Mouse (Mus musculus) MEL (cell line): ENCODE data around the gene Itpka. TPM values are rescaled to one million over a fixed set of nuclear protein-coding genes. Genes with fewer than 3 reads are reported as not detected.

Source experiments
- DNase-seq: peaks from one replicate; pipeline ENCODE4 v3.0.0; 2011; ENCODE audit warnings: low read depth, low spot score
- H3K27ac ChIP-seq: 2 replicates; pipeline ENCODE4 v1.5.1; 2012; ENCODE audit warnings: low read depth, mild to moderate bottlenecking, control low read depth, low read length, moderate library complexity; ENCODE audit not compliant: control insufficient read depth
- H3K27me3 ChIP-seq, 2 experiments: fragments of 150-350 bp in 1 of 2; sonication (generic) in 1 of 2; 2 replicates each; pipeline ENCODE4 v1.6.1; 2012; ENCODE audit warnings: low read length in 2 of 2, mild to moderate bottlenecking in 2 of 2, improper control_type of control experiment in 1 of 2, moderate library complexity in 1 of 2; ENCODE audit not compliant: insufficient read depth in 2 of 2, control insufficient read depth in 1 of 2
- H3K36me3 ChIP-seq, 2 experiments: 2 replicates each; pipeline ENCODE4 v1.6.1; 2012 to 2014; ENCODE audit warnings: low read length in 2 of 2, improper control_type of control experiment in 1 of 2, inconsistent platforms in 1 of 2, mild to moderate bottlenecking in 1 of 2; ENCODE audit not compliant: insufficient read depth in 2 of 2, control insufficient read depth in 1 of 2
- H3K4me1 ChIP-seq, 2 experiments: fragments of 150-350 bp in 1 of 2; sonication (generic) in 1 of 2; 2 replicates each; pipeline ENCODE4 v1.6.1; 2012; ENCODE audit warnings: low read length in 2 of 2, improper control_type of control experiment in 1 of 2, mild to moderate bottlenecking in 1 of 2; ENCODE audit not compliant: insufficient read depth in 2 of 2, control insufficient read depth in 1 of 2
- H3K4me3 ChIP-seq, 2 experiments: fragments of 150-350 bp in 1 of 2; sonication (generic) in 1 of 2; 2 replicates each; pipeline ENCODE4 v1.5.1; 2012; ENCODE audit warnings: low read depth in 2 of 2, low read length in 2 of 2, mild to moderate bottlenecking in 2 of 2, moderate library complexity in 2 of 2, control low read depth in 1 of 2, improper control_type of control experiment in 1 of 2; ENCODE audit not compliant: control insufficient read depth in 1 of 2, insufficient read depth in 1 of 2
- H3K79me2 ChIP-seq: 2 replicates; pipeline ENCODE4 v1.6.1; 2012; ENCODE audit warnings: mild to moderate bottlenecking, low read length, moderate library complexity; ENCODE audit not compliant: control insufficient read depth, poor library complexity, insufficient read depth
- H3K9ac ChIP-seq: 2 replicates; pipeline ENCODE4 v1.6.1; 2012; ENCODE audit warnings: low read depth, mild to moderate bottlenecking, control low read depth, low read length, moderate library complexity; ENCODE audit not compliant: control insufficient read depth, poor library complexity, severe bottlenecking
- H3K9me3 ChIP-seq: fragments of 150-350 bp; sonication (generic); replicated peaks from 2 replicates; pipeline ENCODE4 v1.6.1; 2012; ENCODE audit warnings: mild to moderate bottlenecking, low read length, improper control_type of control experiment, moderate library complexity; ENCODE audit not compliant: insufficient read depth
- BHLHE40 ChIP-seq: IDR thresholded peaks from 2 replicates; pipeline ENCODE4 v1.6.1; 2012; ENCODE audit warnings: low read depth, mild to moderate bottlenecking, inconsistent platforms, low read length, improper control_type of control experiment, borderline replicate concordance
- CTCF ChIP-seq, 3 experiments: IDR thresholded peaks in 2 of 3; conservative IDR thresholded peaks in 1 of 3; 2 replicates each; pipeline ENCODE4 v1.5.1; 2011 to 2012; ENCODE audit warnings: low read length in 3 of 3, low read depth in 2 of 3, mild to moderate bottlenecking in 2 of 3, improper control_type of control experiment in 1 of 3, inconsistent platforms in 1 of 3, mixed read lengths in 1 of 3, moderate library complexity in 1 of 3; ENCODE audit not compliant: control insufficient read depth in 1 of 3, insufficient read depth in 1 of 3, poor library complexity in 1 of 3, severe bottlenecking in 1 of 3
- ELF1 ChIP-seq: IDR thresholded peaks from 2 replicates; pipeline ENCODE4 v1.6.1; 2014; ENCODE audit warnings: low read depth, mild to moderate bottlenecking, inconsistent platforms, low read length, improper control_type of control experiment, moderate library complexity
- EP300 ChIP-seq, 2 experiments: IDR thresholded peaks; 2 replicates each; pipeline ENCODE4 v1.6.1; 2011; ENCODE audit warnings: improper control_type of control experiment in 2 of 2, low read length in 2 of 2, low read depth in 1 of 2, mild to moderate bottlenecking in 1 of 2
- ETS1 ChIP-seq: IDR thresholded peaks from 2 replicates; pipeline ENCODE4 v1.6.1; 2012; ENCODE audit warnings: low read depth, mild to moderate bottlenecking, inconsistent platforms, low read length, improper control_type of control experiment, moderate library complexity
- HCFC1 ChIP-seq: IDR thresholded peaks from 2 replicates; pipeline ENCODE4 v1.6.1; 2012; ENCODE audit warnings: low read depth, mild to moderate bottlenecking, inconsistent platforms, low read length, improper control_type of control experiment, moderate library complexity
- MAX ChIP-seq: IDR thresholded peaks from 2 replicates; pipeline ENCODE4 v1.6.1; 2011; ENCODE audit warnings: low read length, improper control_type of control experiment
- MAZ ChIP-seq: IDR thresholded peaks from 2 replicates; pipeline ENCODE4 v1.6.1; 2012; ENCODE audit warnings: low read depth, mild to moderate bottlenecking, inconsistent platforms, low read length, improper control_type of control experiment
- MXI1 ChIP-seq: IDR thresholded peaks from 2 replicates; pipeline ENCODE4 v1.6.1; 2011; ENCODE audit warnings: mild to moderate bottlenecking, low read depth, low read length, improper control_type of control experiment
- MYC ChIP-seq: IDR thresholded peaks from 2 replicates; pipeline ENCODE4 v1.6.1; 2011; ENCODE audit warnings: low read depth, mild to moderate bottlenecking, low read length, improper control_type of control experiment, moderate library complexity
- NELFE ChIP-seq: IDR thresholded peaks from 2 replicates; pipeline ENCODE4 v1.6.1; 2011; ENCODE audit warnings: low read depth, low read length, improper control_type of control experiment
- NRF1 ChIP-seq: IDR thresholded peaks from 2 replicates; pipeline ENCODE4 v1.6.1; 2014; ENCODE audit warnings: low read depth, mild to moderate bottlenecking, inconsistent platforms, low read length, improper control_type of control experiment, moderate library complexity; ENCODE audit not compliant: poor library complexity, insufficient read depth, severe bottlenecking
- POLR2A ChIP-seq, 2 experiments: IDR thresholded peaks; 2 replicates each; pipeline ENCODE4 v1.6.1; 2011 to 2012; ENCODE audit warnings: low read length in 2 of 2, mild to moderate bottlenecking in 2 of 2, control low read depth in 1 of 2, improper control_type of control experiment in 1 of 2, low read depth in 1 of 2, moderate library complexity in 1 of 2; ENCODE audit not compliant: control insufficient read depth in 1 of 2, insufficient read depth in 1 of 2, poor library complexity in 1 of 2
- POLR2AphosphoS2 ChIP-seq: IDR thresholded peaks from 2 replicates; pipeline ENCODE4 v1.6.1; 2011; ENCODE audit warnings: low read length, improper control_type of control experiment
- POLR2AphosphoS5 ChIP-seq: IDR thresholded peaks from 2 replicates; pipeline ENCODE4 v1.6.1; 2012; ENCODE audit warnings: low read depth, borderline replicate concordance, mild to moderate bottlenecking, inconsistent platforms, low read length, moderate library complexity, mixed read lengths
- RAD21 ChIP-seq: IDR thresholded peaks from 2 replicates; pipeline ENCODE4 v1.6.1; 2011; ENCODE audit warnings: mild to moderate bottlenecking, low read depth, low read length, improper control_type of control experiment
- RCOR1 ChIP-seq: IDR thresholded peaks from 2 replicates; pipeline ENCODE4 v1.6.1; 2012; ENCODE audit warnings: low read depth, mild to moderate bottlenecking, inconsistent platforms, low read length, improper control_type of control experiment
- TBP ChIP-seq: IDR thresholded peaks from 2 replicates; pipeline ENCODE4 v1.8.0; 2011; ENCODE audit warnings: low read depth, low read length, improper control_type of control experiment
- TCF12 ChIP-seq: IDR thresholded peaks from 2 replicates; pipeline ENCODE4 v1.6.1; 2014; ENCODE audit warnings: low read depth, mild to moderate bottlenecking, inconsistent platforms, low read length, improper control_type of control experiment, moderate library complexity
- UBTF ChIP-seq: IDR thresholded peaks from 2 replicates; pipeline ENCODE4 v1.6.1; 2012; ENCODE audit warnings: low read depth, mild to moderate bottlenecking, inconsistent platforms, low read length, improper control_type of control experiment, moderate library complexity, borderline replicate concordance; ENCODE audit not compliant: insufficient read depth
- ZKSCAN1 ChIP-seq: IDR thresholded peaks from 2 replicates; pipeline ENCODE4 v1.6.1; 2012; ENCODE audit warnings: low read depth, mild to moderate bottlenecking, inconsistent platforms, low read length, improper control_type of control experiment, moderate library complexity
- ZMIZ1 ChIP-seq: IDR thresholded peaks from 2 replicates; pipeline ENCODE4 v1.6.1; 2012; ENCODE audit warnings: low read depth, mild to moderate bottlenecking, inconsistent platforms, low read length, improper control_type of control experiment, moderate library complexity
- ZNF384 ChIP-seq: IDR thresholded peaks from 2 replicates; pipeline ENCODE4 v1.6.1; 2012; ENCODE audit warnings: low read depth, mild to moderate bottlenecking, inconsistent platforms, low read length, improper control_type of control experiment
- polyA plus RNA-seq, 2 experiments: library from polyadenylated mRNA; stranded (reverse) in 1 of 2; unstranded in 1 of 2; fragments of >175 nt in 1 of 2; fragments of >200 nt in 1 of 2; gene quantifications; 2 replicates each; pipeline versions ENCODE4 v1.2.1 to v1.2.4; 2012; ENCODE audit warnings: low replicate concordance in 2 of 2, low read depth in 1 of 2; ENCODE audit not compliant: insufficient read length in 2 of 2, insufficient read depth in 1 of 2, missing spikeins in 1 of 2
- total RNA-seq: library from RNA; depleted of rRNA; stranded (reverse); fragments of 300-350 nt; gene quantifications from 2 replicates; pipeline ENCODE4 v1.2.3, GENCODE M21; 2012

The Itpka gene
- total and polyA plus RNA-seq, 3 experiments, result 2.1 to 3.1 TPM; not detected in 1

- Histone ChIP-seq H3K9ac (no peak overlapping the region), H3K79me2 (no peaks in the 10 kb centered on the region), H3K27ac (no peak overlapping the region), H3K4me1 (no peaks in the 10 kb centered on the region), H3K9me3 (no peaks in the 10 kb centered on the region), H3K36me3 (no peaks in the 10 kb centered on the region), H3K4me3 (no peak overlapping the region)
- DNase-seq, result peak; percentile 31
- no peak for TF ChIP-seq EP300 (IDR thresholded peaks at IDR 0.05; ENCODE audit: low read depth in 1 of 2, low read length in 2 of 2)
- no peak for TF ChIP-seq NELFE
- peak; percentile 8 for TF ChIP-seq RAD21
- no peak for TF ChIP-seq BHLHE40
- no peak for TF ChIP-seq ELF1
- peak; percentile 32 to 44 (median 42); a peak in 5 of 6 replicates for TF ChIP-seq CTCF (IDR thresholded peaks at IDR 0.05 in 2 of 3, conservative IDR thresholded peaks at IDR 0.05 in 1 of 3; ENCODE audit: control insufficient read depth in 1 of 3, insufficient read depth in 1 of 3, low read depth in 2 of 3, low read length in 3 of 3, poor library complexity in 1 of 3, severe bottlenecking in 1 of 3)
- TF ChIP-seq NRF1, result no peak
- TF ChIP-seq ZKSCAN1, result no peak
- TF ChIP-seq, all 39 proteins: peak for 2
- H3K27me3 ChIP-seq, result no peaks in the 10 kb centered on the region
Measured at GRCm38 (mm10) chr2:119767246-119767645, 25.1 kb downstream of the Itpka start.

DNA sequence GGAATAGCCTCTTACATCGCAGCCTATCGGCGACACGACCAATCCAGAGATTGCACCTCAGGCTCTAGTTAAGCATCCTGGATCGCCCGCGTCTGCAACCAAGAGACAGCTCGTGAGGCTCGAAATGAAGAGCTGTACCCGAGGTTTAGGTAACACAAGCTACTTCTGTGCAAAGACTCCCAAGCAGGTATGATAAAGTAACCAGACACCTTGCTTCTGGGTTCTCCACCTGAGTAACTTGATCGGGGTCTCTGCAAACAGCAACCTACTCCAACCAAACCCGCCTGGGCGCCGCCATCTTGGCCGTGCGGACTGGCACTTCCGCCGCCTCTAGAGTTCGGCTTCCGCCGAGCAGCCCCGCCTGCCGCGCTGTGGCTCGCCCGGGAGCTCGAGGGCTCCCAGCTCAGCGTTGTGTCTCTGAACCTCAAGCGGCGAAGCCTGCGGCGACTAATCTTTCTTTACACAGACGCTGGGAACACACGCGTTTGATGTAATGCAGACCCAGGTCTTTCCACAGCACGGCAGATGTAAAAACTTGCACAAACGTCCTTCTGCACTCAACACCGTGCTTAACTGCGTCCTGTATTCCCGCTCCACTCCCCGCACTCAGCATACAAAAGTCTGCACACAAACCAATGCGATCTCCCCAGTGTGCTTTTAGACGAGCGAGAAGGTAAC lies 45.2 kb downstream of the Itpka start, which contains the start of gene Rpap1:
Rpap1 (minus strand) TSS at position 332 of the 678 bp plus-strand sequence.
- TF ChIP-seq ETS1 (peak; percentile 5; the same call in 1 of the 2 replicates), UBTF (no peak), NELFE (peak; percentile 94), ELF1 (0 out of 2 replicates have a peak, but pooled peaks have one; percentile 18), MAX (peak; percentile 57; the same call in 1 of the 2 replicates), HCFC1 (peak; percentile 82), POLR2AphosphoS5 (no peak), TCF12 (peak; percentile 87), POLR2AphosphoS2 (peak; percentile 85), MXI1 (peak; percentile 66), POLR2A (IDR thresholded peaks at IDR 0.05; ENCODE audit: control insufficient read depth in 1 of 2, insufficient read depth in 1 of 2, low read depth in 1 of 2, low read length in 2 of 2, poor library complexity in 1 of 2) (peak; percentile 90 to 98), RCOR1 (no peak), MAZ (0 out of 2 replicates have a peak, but pooled peaks have one; percentile 8), TBP (peak; percentile 93), ZMIZ1 (peak; percentile 81), MYC (no peak; the same call in 1 of the 2 replicates), ZNF384 (no peak)
- peak within 1 kb of the TSS; percentile 87 to 98 for H3K4me3 ChIP-seq
- peaks cover 0 to 6% of the 10 kb centered on the region in 2 experiments; a peak in 2 of 4 replicates for H3K4me1 ChIP-seq
- peak within 1 kb of the TSS; percentile 77 for H3K9ac ChIP-seq
- H3K79me2 ChIP-seq, result peaks cover 1% of the 10 kb centered on the region
- no peaks in the 10 kb centered on the region for H3K27me3 ChIP-seq
- peak within 1 kb of the TSS; percentile 66 for H3K27ac ChIP-seq
- H3K9me3 ChIP-seq, result no peaks in the 10 kb centered on the region
- peaks cover 0 to 5% of the 10 kb centered on the region in 2 experiments; a peak in 2 of 4 replicates for H3K36me3 ChIP-seq
- peak; percentile 90 for DNase-seq
